Mouse (Mus musculus) small intestine, adult 2 months (tissue): ENCODE measurements around the gene Lsm2. TPM values are rescaled to one million over a fixed set of nuclear protein-coding genes. Genes with fewer than 3 reads are reported as not detected.
"Not testable (repeated sequence)": the region's sequence is repeated elsewhere in the genome, so short reads cannot be mapped to it uniquely, and the experiment has no call there.

Experiments
- H3K27ac ChIP-seq: fragments of 200-500 bp; 2 replicates; pipeline ENCODE4 v1.5.1; 2012; ENCODE audit warnings: low read depth, low read length, control low read depth, inconsistent platforms; ENCODE audit not compliant: insufficient read depth
- H3K27me3 ChIP-seq: fragments of 200-500 bp; 2 replicates; pipeline ENCODE4 v1.6.1; 2012; ENCODE audit warnings: mild to moderate bottlenecking, moderate library complexity, low read length, inconsistent platforms; ENCODE audit not compliant: control insufficient read depth, insufficient read depth
- H3K36me3 ChIP-seq: fragments of 200-500 bp; 2 replicates; pipeline ENCODE4 v1.6.1; 2012; ENCODE audit warnings: mild to moderate bottlenecking, low read length, control low read depth, inconsistent platforms; ENCODE audit not compliant: control insufficient read depth, insufficient read depth
- H3K4me1 ChIP-seq: fragments of 200-500 bp; 2 replicates; pipeline ENCODE4 v1.6.1; 2012; ENCODE audit warnings: low read length, inconsistent platforms, mixed read lengths; ENCODE audit not compliant: control insufficient read depth, insufficient read depth, insufficient read length
- H3K4me3 ChIP-seq: fragments of 200-500 bp; 2 replicates; pipeline ENCODE4 v1.5.1; 2012; ENCODE audit warnings: low read depth, mild to moderate bottlenecking, control low read depth, inconsistent platforms, low read length, moderate library complexity
- CTCF ChIP-seq: fragments of 200-500 bp; IDR thresholded peaks from 2 replicates; pipeline ENCODE4 v1.5.1; 2012; ENCODE audit warnings: low read depth, mild to moderate bottlenecking, control low read depth, inconsistent platforms, low read length, moderate library complexity, mixed read lengths; ENCODE audit not compliant: insufficient replicate concordance, insufficient read length; ENCODE audit errors: extremely low read depth
- POLR2A ChIP-seq: fragments of 200-500 bp; IDR thresholded peaks from 2 replicates; pipeline ENCODE4 v1.6.1; 2012; ENCODE audit warnings: low read depth, mild to moderate bottlenecking, control low read depth, inconsistent platforms, low read length, moderate library complexity
- WGBS: fragments of 180-500 bp; shearing (Covaris S2); methylation state at CpG from one replicate; pipeline ENCODE4 v1.1.7; 2018; 5-methylcytosine and 5-hydroxymethylcytosine counted together
- polyA plus RNA-seq: library from polyadenylated mRNA; depleted of rRNA; stranded (reverse); fragments of >200 nt; gene quantifications from 2 replicates; pipeline ENCODE4 v1.2.3, GENCODE M21; 2012

Gene Lsm2
- polyA plus RNA-seq, 1 experiment = 82.1 TPM

DNA sequence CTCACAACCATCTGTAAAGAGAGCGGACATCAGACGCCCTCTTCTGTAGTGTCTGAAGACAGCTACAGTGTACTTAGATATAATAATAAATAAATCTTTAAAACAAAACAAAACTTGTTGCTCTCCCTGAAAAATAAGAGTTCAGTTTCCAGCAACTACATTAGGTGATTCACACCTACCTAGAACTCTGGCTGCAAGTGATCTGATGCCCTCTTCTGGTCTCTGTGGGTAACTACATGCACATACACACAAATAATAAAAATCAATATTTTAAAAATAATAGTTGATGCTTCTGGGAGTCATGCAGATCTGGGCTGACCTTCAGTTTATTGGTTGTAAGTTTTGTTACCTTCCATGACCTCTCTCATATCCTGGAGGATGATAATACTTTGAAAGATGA lies 2.6 kb downstream of the Lsm2 start:
- no peak for TF ChIP-seq CTCF
- TF ChIP-seq POLR2A = no peak
- Histone ChIP-seq H3K27me3 (no peaks in the 10 kb centered on the region), H3K4me1 (peaks cover 4% of the 10 kb centered on the region; the same call in 1 of the 2 replicates), H3K27ac (no peak overlapping the region), H3K4me3 (no peak overlapping the region), H3K36me3 (peaks cover 16% of the 10 kb centered on the region)
- 72% methylated on average over 2 of the region's 2 CpGs for WGBS

DNA sequence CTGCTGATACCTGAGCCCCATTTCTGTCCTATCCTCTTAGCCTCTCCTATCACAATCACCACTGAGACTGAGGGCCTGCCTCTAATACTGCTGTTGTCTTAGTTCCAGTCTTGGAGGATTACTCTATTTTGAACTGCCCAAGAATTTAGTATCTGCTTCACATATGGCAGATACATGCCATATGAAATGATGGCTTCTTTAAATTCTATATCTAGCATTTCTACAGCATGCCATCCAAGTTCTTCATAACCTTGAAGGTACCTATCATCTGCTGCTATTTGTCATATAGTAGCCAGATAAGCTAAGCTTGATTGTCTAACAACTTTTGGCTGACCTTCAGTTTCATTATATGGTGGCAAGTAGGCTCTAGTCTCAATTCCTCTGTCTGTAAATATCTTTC lies 13.1 kb downstream of the Lsm2 start:
- Histone ChIP-seq H3K4me3 (no peak overlapping the region), H3K36me3 (0 out of 2 replicates have a peak, but pooled peaks cover 3% of the 10 kb centered on the region), H3K4me1 (peaks cover 5% of the 10 kb centered on the region), H3K27me3 (no peaks in the 10 kb centered on the region), H3K27ac (no peak overlapping the region)
- no peak for TF ChIP-seq POLR2A
- TF ChIP-seq CTCF = no peak

DNA sequence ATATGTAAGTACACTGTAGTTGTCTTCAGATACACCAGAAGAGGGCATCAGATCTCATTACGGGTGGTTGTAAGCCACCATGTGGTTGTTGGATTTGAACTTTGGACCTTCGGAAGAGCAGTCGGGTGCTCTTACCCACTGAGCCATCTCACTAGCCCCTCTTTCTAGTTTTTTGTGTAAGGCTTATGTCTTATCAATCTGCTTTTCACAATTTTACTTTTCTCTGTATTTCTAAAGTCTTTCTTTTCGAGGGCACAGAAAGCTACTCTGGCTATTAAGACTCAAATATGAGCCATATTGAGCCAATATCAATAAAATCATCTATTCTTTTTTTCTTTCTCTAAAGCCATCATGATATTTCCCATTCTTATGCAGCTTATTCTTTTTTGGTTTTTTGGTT lies 13.5 kb downstream of the Lsm2 start:
- not testable (repeated sequence) for H3K36me3 ChIP-seq, H3K27ac ChIP-seq, H3K4me1 ChIP-seq, H3K4me3 ChIP-seq, H3K27me3 ChIP-seq
- WGBS = 50% methylated on average over 4 of the region's 4 CpGs

DNA sequence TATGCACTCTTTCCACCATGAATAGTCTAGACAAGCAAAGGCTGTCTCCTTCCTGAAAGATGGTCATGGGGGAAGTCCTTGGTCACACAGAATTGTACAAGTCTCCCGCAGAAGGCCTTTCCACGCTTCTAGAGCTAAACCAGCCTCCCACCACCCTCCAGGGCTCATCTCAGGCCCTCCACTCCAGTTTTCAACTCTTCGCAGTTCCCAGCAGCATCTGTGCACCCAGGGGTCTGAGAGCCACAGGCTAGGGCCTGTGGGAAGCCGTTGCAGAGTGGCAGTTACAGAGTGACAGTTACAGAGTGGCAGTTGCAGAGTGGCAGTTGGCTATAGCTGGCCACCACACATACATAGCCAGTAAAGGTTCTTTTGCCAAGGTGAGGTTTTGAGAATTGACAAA lies 14.3 kb downstream of the Lsm2 start:
- H3K27me3 ChIP-seq, H3K36me3 ChIP-seq, H3K4me1 ChIP-seq, H3K4me3 ChIP-seq, H3K27ac ChIP-seq: not testable (repeated sequence)
- 86% methylated on average over 4 of the region's 4 CpGs for WGBS

DNA sequence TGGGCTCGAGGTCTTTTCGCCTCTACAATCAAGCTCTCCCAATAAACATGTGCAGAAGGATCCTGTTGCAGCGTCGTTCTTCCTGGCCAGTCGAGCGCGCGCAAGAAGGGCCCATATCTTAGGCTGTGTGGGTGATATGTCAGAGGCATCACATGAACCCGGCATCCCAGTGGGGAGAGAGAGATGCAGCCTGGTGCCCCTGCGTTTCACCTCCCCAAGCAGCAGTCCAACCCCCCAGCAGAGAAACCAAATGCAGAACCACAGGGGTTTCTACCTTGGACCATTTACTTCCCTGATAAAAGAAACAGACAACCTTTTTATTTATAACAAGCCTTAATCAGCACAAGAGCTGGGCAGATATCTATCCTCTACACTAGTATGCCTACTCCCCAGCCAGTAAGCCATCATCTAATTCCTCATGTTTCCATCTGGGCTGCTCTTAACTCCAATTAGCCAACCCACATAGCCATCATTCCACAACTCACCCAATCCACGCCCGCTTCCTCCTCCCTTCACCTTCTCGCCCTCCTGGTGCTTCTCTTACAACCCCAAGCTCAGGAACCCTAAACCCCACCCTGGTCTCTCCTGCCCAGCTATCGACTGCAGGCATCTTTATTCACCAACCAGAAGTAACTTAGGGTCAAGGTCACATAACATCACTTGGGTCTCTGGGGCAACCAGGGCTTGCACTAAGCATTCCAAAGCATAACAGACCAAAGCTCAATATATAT lies 14.9 kb downstream of the Lsm2 start:
- 76% methylated on average over 13 of the region's 14 CpGs for WGBS
- TF ChIP-seq POLR2A (no peak), CTCF (no peak)
- Histone ChIP-seq H3K27ac (no peak overlapping the region), H3K27me3 (no peaks in the 10 kb centered on the region), H3K4me1 (peaks cover 5% of the 10 kb centered on the region), H3K4me3 (peak overlapping the region; percentile 14), H3K36me3 (0 out of 2 replicates have a peak, but pooled peaks cover 1% of the 10 kb centered on the region)

DNA sequence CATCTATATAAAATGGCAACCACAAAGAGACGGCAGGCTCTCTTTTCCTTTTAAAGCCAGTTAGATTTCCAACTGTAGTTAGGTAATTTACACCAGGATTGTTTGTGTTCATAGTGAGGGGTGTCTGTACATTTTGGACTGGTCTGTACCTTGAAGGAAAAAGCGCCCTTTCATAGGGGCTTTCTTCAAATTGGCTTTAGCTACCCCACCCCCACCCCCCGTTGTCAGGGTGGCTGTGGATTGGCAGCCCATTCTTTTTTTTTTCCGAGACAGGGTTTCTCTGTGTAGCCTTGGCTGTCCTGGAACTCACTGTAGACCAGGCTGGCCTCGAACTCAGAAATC lies 15.5 kb downstream of the Lsm2 start:
- Histone ChIP-seq H3K27ac (no peak overlapping the region), H3K27me3 (no peaks in the 10 kb centered on the region), H3K36me3 (0 out of 2 replicates have a peak, but pooled peaks cover 1% of the 10 kb centered on the region), H3K4me1 (peaks cover 5% of the 10 kb centered on the region), H3K4me3 (peak overlapping the region; percentile 21; the same call in 1 of the 2 replicates)
- TF ChIP-seq POLR2A = no peak
- no peak for TF ChIP-seq CTCF
- WGBS = 64% methylated on average over 5 of the region's 5 CpGs

DNA sequence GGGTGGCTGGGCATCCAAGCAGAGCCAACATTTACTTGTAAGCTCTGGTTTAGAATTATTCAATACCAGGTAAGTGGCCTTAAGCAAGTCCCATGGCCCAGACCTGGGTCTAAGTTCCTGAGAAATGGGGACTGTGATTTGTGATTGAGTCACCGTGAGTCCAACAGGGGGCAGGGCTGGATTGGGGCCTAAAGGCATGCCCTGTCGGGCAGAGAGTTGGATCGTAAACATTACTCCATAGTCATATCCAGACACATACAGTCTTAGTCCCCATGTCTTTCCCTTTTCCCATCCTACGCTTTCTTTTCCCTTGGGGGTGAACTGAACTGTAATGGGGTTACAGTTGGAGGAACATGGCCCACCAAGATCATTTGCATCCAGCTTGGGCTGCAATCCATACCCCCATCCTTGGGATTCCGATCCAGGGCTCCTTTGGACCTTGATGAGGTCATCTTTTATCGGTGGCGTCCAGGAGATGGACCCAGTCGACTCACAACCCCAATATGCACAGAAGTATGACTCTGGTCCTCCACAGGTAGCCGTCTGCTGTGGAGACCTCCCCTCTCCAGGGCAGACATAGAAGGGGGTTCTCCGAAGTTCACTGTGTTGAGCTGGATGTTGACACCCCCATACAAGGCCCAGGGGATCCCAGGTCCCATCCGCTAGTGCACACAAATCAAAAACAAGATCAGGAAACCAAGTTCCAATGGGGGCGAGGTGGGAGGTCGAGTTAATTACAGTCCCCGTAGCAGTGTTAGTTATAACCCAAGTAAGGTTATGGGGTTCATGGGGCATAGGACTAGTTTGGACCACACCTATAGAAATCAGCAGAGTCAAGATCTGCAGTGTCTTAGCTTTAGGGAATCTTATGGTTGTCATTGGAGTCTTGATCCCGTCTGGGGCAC lies 17.1 kb downstream of the Lsm2 start:
- H3K27ac ChIP-seq = peak overlapping the region; percentile 86
- peaks cover 13% of the 10 kb centered on the region for H3K4me1 ChIP-seq
- 34% methylated on average over 15 of the region's 15 CpGs for WGBS
- H3K36me3 ChIP-seq = 0 out of 2 replicates have a peak, but pooled peaks cover 1% of the 10 kb centered on the region
- no peaks in the 10 kb centered on the region for H3K27me3 ChIP-seq
- TF ChIP-seq CTCF = no peak
- no peak for TF ChIP-seq POLR2A
- H3K4me3 ChIP-seq = peak overlapping the region; percentile 61

DNA sequence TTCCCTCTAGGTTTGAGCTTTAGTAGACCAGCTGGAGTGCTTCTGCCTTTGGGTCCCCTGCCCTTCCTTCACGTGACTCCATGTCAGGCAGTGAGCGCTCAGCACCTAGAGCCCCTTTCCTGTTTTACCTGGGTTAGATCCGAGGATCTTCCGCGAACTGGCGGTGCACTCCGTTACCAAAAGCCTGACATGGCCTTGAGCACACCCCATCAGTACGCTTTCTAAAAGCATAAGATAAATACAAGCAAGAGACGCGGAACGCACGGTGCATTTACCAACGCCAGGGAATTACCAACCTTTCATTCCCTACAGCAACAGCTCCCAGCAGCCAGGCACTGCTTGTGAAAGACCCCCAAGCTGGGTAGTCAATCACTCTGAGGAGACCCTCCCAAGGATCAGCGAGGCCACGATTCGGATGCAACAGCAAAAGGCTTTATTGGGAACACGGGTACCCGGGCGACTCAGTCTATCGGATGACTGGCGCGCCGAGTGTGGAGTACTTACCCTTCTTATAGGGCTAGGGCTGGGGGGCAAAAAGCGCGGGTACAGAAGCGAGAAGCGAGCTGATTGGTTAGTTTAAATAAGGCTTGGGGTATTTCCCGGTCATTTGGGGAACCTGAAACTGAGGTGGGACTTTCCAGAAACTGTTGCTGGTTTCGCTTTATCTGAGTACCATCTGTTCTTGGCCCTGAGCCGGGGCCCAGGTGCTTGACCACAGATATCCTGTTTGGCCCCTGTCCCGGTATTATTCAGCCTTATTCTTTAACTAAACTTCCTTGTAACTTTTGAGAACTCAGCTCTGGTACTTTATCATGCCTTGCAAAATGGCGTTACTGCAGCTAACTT lies 18.4 kb downstream of the Lsm2 start:
- peaks cover 13% of the 10 kb centered on the region for H3K4me1 ChIP-seq
- WGBS = 3% methylated on average over 30 of the region's 32 CpGs
- peak overlapping the region; percentile 84 for H3K4me3 ChIP-seq
- not testable (repeated sequence) for H3K27me3 ChIP-seq
- peaks cover 13% of the 10 kb centered on the region for H3K36me3 ChIP-seq
- H3K27ac ChIP-seq = peak overlapping the region; percentile 99
